Mouse (Mus musculus): ENCODE measurements around the gene Gm21860.
"Not testable (repeated sequence)": the region's sequence is repeated elsewhere in the genome, so short reads cannot be mapped to it uniquely, and the experiment has no call there.

Gene Gm21860

GRCm38 (mm10) chrY:90754721-90755120, at the start of gene Gm21860:
Gm21860 (minus strand) TSS chrY:90754821.
- ATAC-seq (ENCODE audit: low TSS enrichment): not testable (repeated sequence)

- ATAC-seq (ENCODE audit: low TSS enrichment): not testable (repeated sequence)
Observed at GRCm38 (mm10) chrY:90784438-90784837, 29.8 kb upstream of the Gm21860 start, which contains the start of gene Gm47283. Gm47283 (plus strand) TSS chrY:90784738.

DNA sequence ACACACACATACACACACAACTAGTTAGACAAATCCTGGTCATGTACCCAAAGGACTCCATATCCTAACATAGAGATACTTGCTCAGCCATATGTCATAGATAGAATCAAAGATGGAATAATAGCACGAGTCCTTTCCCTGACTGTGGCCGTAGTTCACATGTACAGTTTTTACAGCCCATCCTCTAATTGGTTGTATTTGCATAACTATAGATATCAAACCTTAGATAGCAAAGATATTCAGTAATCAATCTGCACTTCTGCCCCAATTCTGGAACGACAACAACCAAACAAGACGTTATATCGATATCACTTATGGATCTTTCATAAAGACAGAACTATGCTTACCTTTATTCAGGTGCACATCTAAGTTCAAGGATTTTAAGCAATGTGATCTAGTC, 9.4 kb downstream of the Gm21860 start:
- ATAC-seq (ENCODE audit: low TSS enrichment): not testable (repeated sequence)

DNA sequence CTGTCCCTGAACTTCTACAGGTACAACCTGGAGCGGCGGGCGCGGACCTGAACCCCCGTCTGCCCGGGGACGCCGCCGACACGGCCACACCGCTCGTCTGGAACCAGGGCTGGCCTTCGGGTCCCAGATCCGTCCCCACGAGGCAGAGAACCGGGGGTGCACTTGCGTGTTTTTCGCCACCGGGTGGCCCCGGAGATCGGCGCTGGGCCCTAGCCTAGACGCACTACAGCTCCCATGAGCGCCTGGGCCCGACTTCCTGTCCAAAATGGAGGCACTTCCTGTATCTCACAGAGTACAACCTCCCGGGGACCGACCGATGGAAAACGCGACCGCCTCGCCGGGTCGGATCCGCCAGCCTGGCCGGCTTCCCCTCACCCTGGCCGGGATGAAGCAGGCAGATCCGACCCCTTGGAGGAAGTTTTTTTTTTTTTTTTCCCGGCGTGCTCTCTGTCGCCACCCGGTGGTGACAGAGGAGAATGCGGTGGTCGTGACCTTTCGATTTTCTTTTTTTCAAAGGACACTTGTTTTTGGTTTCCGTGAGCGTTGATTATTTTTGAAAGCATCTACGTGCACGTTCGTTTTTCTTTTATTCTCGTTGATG, 10.1 kb downstream of the Gm21860 start:
- ATAC-seq (ENCODE audit: low TSS enrichment): peak; percentile 87

DNA sequence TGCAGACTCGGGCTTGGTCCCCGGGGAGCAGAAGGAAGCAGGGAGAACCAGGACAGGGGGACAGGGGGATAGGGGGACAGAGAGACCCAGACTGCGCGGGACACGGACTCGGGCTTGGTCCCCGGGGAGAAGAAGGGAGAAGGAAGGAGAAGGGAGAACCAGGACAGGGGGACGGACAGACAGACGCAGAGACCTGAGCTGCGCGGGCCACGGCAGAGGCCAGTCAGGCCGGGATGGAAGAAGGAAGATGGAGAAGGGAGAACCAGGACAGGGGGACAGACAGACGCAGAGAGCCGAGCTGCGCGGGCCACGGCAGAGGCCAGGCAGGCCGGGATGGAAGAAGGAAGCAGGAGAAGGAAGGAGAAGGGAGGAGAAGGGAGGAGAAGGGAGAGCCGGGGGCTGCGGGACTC, 10.8 kb downstream of the Gm21860 start:
- ATAC-seq (ENCODE audit: low TSS enrichment): no peak

DNA sequence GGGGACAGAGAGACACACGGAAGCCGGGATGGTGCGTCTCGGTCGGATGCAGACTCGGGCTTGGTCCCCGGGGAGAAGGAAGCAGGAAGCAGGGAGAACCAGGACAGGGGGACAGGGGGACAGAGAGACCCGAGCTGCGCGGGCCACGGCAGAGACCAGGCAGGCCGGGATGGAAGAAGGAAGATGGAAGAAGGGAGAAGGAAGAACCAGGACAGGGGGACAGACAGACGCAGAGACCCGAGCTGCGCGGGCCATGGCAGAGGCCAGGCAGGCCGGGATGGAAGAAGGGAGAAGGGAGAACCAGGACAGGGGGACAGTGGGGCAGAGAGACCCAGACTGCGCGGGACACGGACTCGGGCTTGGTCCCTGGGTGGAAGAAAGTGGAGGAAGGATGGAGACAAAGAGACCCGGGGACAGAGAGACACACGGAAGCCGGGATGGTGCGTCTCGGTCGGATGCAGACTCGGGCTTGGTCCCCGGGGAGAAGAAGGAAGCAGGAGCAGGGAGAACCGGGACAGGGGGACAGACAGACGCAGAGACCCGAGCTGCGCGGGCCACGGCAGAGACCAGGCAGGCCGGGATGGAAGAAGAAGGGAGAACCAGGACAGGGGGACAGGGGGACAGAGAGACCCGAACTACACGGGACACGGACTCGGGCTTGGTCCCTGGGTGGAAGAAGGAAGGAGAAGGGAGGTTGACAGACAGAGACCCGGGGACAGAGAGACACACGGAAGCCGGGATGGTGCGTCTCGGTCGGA, 11.4 kb downstream of the Gm21860 start:
- ATAC-seq (ENCODE audit: low TSS enrichment): not testable (repeated sequence)

DNA sequence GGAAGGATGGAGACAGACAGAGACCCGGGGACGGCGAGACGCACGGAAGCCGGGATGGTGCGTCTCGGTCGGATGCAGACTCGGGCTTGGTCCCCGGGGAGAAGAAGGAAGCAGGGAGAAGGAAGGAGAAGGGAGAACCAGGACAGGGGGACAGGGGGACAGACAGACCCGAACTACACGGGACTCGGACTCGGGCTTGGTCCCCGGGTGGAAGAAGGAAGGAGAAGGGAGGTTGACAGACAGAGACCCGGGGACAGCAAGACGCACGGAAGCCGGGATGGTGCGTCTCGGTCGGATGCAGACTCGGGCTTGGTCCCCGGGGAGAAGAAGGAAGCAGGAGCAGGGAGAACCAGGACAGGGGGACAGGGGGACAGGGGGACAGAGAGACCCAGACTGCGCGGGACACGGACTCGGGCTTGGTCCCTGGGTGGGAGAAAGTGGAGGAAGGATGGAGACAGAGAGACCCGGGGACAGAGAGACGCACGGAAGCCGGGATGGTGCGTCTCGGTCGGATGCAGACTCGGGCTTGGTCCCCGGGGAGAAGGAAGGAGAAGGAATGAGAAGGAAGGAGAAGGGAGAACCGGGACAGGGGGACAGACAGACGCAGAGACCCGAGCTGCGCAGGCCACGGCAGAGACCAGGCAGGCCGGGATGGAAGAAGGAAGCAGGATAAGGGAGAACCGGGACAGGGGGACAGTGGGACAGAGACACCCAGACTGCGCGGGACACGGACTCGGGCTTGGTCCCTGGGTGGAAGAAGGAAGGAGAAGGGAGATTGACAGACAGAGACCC, 12.2 kb downstream of the Gm21860 start:
- 0 out of 2 replicates have a peak, but pooled peaks have one; percentile 10 for ATAC-seq (ENCODE audit: low TSS enrichment)

DNA sequence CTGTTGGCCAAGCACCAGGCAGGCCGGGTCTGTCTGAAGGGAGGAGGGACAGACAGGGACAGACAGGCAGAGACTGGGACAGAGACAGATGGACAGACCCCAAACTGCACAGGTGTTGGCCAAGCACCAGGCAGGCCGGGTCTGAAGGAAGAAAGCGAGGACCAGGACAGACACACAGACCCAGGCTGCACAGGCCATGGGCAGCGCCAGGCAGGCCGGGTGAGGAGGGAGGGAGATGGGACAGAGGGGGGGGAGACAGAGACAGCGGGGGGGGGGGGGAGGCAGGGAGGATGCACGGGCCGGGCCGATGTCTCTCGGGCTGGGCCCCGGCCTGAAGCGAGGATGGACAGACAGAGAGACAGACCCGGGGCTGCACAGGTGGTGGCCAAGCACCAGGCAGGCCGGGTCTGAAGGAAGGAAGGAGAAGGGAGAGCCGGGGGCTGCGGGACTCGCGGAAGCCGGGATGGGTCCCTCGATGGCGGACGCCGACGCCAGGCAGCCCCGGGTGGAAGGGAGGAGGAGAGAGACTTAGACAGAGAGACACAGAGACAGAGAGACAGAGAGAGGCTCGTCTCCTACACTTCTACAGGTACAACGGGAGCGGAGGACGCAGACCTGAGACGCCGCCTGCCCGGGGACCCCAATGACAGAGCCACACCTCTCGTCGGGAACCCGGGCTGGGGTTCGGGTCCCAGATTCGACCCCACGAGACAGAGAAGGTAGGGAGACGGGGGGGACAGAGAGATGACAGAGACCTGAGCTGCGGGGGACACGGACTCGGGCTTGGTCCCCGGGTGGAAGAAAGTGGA, 13.0 kb downstream of the Gm21860 start:
- peak; percentile 7 for ATAC-seq (ENCODE audit: low TSS enrichment)

- ATAC-seq (ENCODE audit: low TSS enrichment): peak; percentile 16
Observed at GRCm38 (mm10) chrY:90741006-90741405, 13.6 kb downstream of the Gm21860 start.

GRCm38 (mm10) chrY:90740013-90740561, 14.5 kb downstream of the Gm21860 start:
- no peak for ATAC-seq (ENCODE audit: low TSS enrichment)

DNA sequence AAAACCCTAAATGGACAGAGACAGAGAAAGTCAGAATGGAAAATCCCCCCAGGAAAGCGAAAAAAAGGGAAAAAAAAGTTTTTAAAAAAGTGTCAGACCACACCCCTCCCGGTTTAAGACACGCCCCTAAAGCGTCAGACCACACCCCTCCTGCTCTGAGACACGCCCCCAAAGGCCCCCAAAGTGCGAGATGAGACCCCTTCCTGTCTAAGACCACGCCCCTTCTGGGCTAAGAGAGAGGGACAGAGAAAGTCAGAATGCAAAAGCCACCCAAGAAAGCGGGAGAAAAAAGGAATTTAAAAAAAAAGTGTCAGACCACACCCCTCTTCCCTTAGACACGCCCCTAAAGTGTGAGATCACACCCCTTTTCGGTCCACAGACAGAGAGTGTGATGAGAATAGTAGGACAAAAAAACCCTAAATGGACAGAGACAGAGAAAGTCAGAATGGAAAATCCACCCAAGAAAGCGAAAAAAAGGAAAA, 15.0 kb downstream of the Gm21860 start:
- ATAC-seq (ENCODE audit: low TSS enrichment): not testable (repeated sequence)

GRCm38 (mm10) chrY:90738841-90739530, 15.6 kb downstream of the Gm21860 start:
- ATAC-seq (ENCODE audit: low TSS enrichment): peak; percentile 10; the same call in 1 of the 2 replicates

DNA sequence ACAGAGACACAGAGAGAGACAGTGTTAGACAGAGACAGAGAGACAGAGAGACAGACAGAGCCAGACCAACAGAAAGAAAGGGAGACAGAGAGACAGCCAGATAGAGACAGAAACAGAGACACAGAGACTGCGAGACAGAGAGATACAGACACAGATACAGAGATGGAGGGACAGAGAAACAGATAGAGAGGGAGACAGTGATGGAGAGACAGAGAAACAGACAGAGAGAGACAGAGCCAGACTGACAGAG, 16.3 kb downstream of the Gm21860 start:
- ATAC-seq (ENCODE audit: low TSS enrichment): no peak

GRCm38 (mm10) chrY:90737606-90738430, 16.8 kb downstream of the Gm21860 start:
- ATAC-seq (ENCODE audit: low TSS enrichment): no peak

GRCm38 (mm10) chrY:90736217-90737000, 18.2 kb downstream of the Gm21860 start:
- not testable (repeated sequence) for ATAC-seq (ENCODE audit: low TSS enrichment)

DNA sequence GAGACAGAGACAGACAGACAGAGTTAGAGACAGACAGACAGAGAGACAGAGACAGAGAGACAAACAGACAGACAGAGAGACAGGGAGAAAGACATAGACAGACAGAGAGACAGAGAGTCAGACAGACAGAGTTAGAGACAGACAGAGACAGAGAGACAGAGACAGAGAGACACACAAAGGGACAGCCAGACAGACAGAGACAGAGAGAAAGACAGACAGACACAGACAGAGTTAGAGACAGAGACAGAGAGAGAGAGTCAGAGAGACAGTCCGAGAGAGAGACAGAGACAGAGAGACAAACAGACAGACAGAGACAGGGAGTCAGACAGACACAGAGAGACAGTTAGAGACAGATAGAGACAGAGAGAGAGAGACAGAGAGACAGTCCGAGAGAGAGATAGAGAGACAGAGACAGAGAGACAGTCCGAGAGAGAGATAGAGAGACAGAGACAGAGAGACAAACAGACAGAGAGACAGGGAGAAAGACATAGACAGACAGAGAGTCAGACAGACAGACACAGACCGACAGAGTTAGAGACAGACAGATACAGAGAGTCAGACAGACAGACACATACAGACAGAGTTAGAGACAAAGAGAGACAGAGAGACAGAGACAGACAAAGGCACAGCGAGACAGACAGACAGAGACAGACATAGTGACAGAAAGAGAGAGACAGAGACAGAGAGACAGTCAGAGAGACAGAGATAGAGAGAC, 19.3 kb downstream of the Gm21860 start:
- not testable (repeated sequence) for ATAC-seq (ENCODE audit: low TSS enrichment)

DNA sequence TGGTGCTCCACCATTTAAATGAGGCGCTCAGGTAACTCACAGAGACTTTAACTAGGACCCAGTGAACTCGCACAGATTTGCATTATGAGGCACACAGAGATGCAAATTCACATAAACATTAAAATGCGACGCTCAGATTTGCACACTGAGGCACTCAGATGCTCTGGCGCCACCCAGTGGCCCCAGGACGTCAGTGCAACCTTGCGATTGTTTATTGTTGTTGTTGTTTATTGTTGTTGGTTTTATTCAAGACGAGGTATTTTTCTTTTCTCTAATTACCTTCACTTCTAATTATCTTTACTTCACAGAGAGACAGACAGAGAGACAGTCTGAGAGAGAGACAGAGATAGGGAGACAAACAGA, 20.3 kb downstream of the Gm21860 start:
- peak; percentile 50; the same call in 1 of the 2 replicates for ATAC-seq (ENCODE audit: low TSS enrichment)

GRCm38 (mm10) chrY:90733656-90734333, 20.8 kb downstream of the Gm21860 start:
- ATAC-seq (ENCODE audit: low TSS enrichment): not testable (repeated sequence)

All from frontal cortex, adult (tissue).